Mouse (Mus musculus): ENCODE data around the gene Pdcd1lg2.

DNA sequence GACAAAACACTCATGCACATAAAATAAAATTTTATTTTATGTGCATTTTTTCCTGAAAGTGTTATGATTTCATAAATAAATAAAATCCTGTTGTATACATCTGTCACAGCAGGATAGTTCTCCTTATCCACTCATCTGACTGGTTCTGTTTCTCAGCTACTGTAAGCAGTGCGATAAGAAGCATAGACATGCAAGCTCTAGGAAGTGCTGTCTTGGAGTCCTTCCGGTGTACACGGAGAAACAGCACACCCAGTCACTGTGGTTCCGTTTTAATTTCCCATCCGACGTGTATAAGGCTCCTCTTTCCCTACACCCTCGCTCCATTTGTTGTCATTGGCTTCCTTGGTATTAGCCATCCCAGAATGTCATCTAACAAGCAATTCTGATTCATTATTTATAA, 87.2 kb downstream of the Pdcd1lg2 start:
- TF ChIP-seq CTCF (IDR thresholded peaks at IDR 0.05): no peak
- no peak for TF ChIP-seq POLR2A (IDR thresholded peaks at IDR 0.05; ENCODE audit: insufficient read depth, low read depth, low read length)
- TF ChIP-seq EP300 (IDR thresholded peaks at IDR 0.05; ENCODE audit: insufficient read depth, low read depth, low read length): no peak

All from heart, adult 2 months (tissue).